Mouse (Mus musculus) gastrocnemius, adult 18-20 months (tissue): Measurements from ENCODE around the gene Ggct. TPM values are rescaled to one million over a fixed set of nuclear protein-coding genes. Genes with fewer than 3 reads are reported as not detected.
A peak's percentile ranks its signal among the peaks of the same experiment; 100 is the strongest.

Experiments used
- DNase-seq: peaks from one replicate; pipeline ENCODE4 v3.0.0; 2021; ENCODE audit warnings: low spot score
- total RNA-seq, 2 experiments: library from RNA; stranded (reverse); gene quantifications; 2 replicates each; pipeline ENCODE4 v1.2.3; 2021

Gene Ggct
- total RNA-seq, 2 experiments from 2014 or later, result 6.6 to 8.3 TPM

DNA sequence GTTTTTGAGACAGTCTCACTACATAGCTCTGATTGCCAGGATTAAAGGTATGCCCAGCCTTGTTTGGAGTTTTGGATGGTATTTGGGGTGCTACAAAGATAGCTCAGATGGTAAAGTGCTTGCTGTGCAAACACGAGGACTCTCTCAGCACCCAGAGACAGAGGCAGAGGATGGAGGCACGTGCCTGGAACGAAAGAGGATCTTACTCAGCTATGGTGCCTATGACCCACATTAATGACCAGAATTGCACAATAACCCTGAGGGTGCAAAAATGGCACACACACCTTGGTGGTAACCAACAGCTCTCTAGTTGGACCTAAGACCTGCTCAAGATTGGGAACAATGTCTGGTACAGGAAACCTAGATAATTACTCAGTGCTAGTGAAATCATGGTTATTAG, 40.2 kb downstream of the Ggct start:
- no peak for DNase-seq

DNA sequence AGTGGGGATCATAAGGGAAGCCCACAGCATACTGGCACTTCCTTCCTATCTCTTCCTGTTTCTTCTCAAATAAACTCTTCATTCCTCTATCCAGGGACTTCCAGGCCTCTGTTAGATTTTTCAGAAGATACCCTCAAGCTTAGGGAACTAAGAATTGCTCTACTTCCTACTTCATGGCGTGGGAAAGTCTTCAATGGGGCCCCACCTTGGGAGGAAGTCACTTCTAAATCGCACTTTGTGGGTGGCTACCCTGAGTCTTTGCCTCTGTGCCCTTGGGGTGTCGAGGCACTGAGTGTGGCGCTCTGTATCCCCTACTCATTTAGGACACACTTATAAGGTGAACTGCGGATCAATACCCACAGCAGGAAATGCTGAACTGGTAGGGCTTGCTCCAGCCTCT, 44.1 kb downstream of the Ggct start:
- no peak for DNase-seq

DNA sequence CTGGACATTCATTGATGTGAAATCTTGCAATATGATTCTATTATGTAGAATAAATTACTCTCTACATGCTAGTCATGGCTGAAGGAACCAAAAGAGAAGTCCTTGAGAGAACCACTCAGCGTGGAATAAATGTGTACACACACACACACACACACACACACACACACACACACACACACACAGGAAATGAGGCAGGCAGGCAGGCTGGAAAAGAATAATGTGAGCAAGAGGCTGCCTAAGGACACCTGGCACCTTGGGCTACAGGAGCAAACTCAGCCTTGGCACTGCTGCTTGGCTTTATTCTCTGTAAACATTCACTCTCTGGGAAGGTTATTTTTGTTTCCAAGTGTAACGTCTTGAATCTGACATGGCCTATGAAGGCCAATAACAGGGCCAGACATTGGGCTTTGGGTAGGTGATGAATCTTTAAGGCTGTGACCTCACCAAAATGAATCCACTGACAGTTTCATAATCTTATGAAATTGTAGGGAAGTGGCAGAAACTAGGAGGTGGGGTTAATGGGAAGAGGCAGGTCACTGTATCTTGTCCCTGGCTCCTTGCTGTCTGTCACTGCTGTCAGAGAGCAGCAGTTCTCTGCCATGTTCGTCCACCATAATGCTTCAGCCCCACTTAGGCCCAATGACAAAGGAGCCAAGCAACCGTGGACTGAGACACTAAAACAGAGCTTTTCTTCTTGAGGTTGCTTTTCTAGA, 46.4 kb downstream of the Ggct start:
- DNase-seq, result no peak

DNA sequence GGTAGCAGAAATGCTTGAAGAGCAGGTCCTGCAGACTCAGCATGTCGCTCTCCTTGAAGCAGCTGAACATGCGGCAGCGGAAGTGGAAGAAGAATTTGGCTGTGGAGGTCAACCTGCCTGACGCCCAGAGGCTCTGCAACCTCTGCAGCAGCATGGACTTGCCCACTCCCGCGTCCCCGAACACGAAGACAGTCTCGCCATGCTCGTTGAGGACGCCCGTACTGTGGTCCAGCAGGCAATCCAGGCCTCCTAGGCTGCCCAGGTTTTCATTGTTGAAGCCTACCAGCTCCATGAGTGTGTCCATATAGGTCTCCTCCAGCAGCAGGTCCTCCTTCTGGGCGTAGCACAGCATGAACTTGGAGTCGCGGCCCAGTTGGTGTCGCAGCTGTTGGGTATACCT, 48.2 kb downstream of the Ggct start:
- no peak for DNase-seq

DNA sequence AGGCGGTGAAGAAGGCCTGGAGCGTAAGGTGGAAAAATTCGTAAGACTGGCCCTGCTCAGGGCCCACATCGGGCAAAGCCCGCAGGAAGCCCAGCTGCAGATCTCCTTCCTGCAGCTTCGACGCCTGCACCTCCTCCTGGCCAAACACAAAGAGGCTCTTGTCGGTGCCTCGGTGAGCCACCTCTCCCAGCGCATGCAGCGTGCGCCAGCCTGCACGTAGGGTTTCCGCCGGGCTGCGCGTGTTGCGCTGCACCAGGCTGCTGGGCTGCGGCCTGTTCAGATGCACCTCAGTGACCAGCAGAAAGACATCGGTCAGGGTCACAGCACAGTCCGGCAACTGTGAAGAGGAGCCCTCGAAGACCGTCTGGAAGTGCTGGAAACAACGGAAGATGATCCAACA, 49.0 kb downstream of the Ggct start:
- no peak for DNase-seq

DNA sequence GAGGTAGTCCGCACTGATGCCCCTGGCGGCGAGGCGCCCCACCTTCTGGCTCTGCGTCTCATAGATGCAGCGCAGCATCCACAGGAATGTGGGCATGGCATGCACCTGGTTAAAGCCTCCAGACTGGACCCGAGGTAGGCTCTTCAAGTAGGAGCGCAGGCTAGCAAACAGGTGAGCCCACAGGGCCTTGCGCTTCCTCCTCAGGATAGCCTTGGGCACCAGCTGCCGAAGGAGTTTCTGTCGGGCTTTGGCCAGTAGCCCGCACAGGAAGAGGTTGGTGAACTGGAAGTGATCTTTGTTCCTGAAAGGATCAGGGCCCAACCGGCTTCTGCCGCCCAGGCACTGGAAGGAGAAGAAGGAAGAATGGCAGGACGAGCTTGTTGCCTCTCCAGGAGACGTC, 49.5 kb downstream of the Ggct start:
- DNase-seq, result no peak

DNA sequence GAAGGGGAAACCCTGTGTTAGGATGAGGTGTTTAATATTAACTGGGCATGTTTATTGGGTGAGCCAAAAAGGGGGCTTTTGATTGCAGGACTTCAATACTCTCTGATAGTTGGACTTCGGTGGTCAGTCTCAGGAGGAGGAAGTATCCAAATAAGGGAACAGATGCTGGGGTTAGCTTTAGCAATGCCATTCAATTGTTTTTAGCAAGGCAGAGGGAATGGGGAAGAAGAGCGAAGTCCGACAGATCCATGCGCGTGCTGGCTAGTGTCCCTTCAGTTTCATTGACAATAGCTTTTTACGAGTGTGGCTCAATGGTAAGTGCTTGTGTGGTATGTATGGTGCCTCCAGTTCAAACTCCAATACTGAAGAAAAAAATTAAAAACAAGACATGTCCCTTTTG, 51.6 kb downstream of the Ggct start:
- no peak for DNase-seq

DNA sequence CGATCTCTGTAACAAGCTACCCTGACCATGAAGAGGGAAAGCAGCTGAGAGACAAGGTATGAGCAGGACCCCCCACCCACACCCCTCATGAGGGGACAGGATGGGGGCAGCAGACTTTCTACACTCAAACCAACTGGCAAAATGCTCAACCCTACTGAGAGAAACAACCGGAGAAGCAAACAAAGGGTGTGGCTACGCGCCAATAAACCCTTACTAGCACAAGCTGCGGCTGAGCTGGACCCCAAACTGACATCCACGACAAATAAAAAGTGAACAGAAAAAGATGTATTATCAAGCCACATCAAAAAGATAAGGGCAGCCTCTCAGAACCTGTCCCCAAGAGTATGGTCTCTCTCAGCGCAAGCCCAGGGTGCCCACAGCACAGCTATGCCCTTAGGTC, 52.6 kb downstream of the Ggct start:
- no peak for DNase-seq

DNA sequence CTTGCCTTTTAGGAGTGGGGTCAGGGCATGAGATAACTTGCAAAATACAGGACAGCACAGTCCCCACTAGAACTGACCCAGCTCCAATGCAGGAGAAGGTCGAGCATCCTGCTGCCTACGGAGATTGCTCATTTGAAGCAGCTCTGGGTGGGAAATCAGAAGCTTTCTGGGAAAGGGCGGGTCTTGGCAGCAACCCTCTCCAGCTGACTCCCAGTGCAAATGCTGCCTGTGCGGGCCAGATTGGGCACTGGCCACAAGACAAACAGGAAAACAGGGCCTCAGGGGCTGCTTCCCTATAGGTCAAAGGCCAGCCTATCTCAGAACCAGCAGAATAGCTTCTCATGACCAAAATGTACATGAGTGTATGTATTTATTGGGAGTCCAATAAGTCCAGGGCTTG, 53.1 kb downstream of the Ggct start:
- peak; percentile 62 for DNase-seq

DNA sequence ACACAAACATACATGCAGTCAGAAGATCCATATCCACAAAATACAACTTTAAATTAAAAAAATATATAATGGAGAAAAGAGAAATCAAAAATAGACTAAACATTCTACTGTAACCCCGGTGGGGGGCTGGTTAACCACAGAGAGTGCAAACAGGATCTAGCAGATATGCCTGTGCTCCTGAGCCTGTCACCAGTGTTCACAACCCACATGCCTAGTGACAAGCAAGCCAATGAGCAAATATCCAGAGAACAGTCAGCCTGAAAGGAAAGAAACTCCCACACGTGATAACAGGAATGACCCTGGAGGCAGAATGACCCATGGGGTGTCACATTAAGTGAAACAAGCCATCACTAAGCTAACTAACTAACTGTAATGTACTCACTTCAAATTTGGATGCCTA, 56.3 kb downstream of the Ggct start:
- DNase-seq, result no peak

DNA sequence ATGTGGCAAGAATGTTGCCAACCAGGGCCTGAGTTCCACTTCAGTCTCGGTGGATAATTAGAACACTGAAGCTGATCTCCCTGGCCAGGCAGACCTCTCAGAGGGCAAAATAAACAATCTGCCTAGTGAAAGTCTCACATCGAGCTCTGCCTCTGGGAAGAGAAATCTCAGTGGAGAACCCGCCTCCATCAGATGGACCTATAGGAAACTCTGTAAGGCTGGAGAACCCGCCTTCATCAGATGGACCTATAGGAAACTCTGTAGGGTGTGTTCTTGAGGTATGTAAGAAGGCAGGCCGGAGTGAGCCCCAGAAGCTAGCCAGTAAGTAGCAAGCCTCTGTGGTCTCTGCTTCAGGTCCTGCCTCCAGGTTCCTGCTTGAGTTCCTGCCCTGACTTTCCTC, 57.8 kb downstream of the Ggct start:
- no peak for DNase-seq

DNA sequence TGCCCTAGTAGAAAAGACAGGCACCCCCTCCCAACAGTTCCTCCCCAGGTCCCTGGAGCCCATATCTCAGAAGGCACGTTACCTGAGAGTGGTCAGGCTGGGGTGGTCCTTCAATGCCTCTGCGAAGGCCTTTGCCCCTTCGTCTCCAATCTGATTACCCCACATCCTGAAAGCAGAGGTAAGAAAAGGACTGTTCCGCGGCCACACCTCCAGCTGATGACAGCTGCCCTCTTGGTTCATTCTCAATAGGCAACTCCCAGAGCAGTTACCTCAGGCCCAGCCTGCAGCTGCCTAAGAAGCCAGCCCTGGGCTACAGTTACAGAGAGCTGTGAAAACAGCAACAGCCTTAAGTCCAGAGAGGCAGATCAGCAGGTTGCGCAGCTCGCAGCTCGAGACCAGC, 58.4 kb downstream of the Ggct start:
- no peak for DNase-seq

DNA sequence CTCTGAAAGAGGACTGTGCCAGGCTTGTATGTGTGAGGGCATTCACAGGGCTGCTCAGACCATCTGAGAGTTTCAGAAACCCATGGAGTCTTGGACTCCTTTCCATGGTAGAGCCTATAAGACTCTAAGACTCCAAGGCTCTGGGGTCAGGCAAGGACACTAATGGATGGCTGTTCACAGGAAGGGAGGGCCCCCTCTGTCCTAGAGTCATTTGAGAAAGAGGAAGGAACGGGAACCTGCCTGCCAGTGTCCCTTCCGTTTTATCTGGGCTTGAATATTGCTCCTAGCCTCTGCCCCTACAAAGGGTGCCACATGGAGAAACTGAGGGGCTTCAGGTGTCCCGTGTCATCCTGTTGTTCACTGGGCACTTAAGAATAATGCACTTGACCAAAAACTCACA, 58.9 kb downstream of the Ggct start:
- no peak for DNase-seq

DNA sequence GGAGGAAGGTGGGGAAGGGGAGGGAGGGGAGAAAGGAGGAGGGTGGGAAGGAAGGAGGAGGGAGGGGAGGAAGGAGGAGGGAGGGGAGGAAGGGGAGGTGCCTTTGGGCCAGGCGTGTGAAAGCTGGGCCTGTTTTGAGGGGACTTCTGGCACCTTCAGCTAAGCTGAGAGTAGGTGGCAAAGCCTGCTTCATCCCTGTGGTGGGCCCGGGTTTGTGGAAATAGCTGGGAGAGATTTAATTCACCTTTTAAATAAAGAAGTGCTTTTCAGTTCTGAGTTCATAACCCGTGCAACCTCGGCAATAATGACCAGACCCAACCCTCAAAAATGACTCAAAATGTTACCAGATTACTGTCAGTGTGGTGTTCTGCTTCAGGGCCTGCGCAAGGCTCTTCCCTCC, 59.5 kb downstream of the Ggct start:
- no peak for DNase-seq

Other genes with a start within 250 kb of the Ggct start
- gene Znrf2, start 176.0 kb downstream of the Ggct start, total RNA-seq, result 10 to 100 TPM; 13.1 to 16.3 TPM
- 1 to 10 TPM; 7.1 to 8.1 TPM for gene Nod1, start 20.3 kb downstream of the Ggct start, total RNA-seq
- gene Gars, start 45.1 kb upstream of the Ggct start, total RNA-seq, result 10 to 100 TPM; 59.2 to 59.4 TPM
- 10 to 100 TPM; 17.6 to 26.5 TPM for gene Crhr2, start 140.1 kb upstream of the Ggct start, total RNA-seq
- gene Inmt, start 182.1 kb upstream of the Ggct start, total RNA-seq, result 10 to 100 TPM; 13.8 to 16.1 TPM
- gene Mindy4, start 210.4 kb upstream of the Ggct start, total RNA-seq, result 1 to 10 TPM; 1.7 to 2.5 TPM